Mouse (Mus musculus) MEL (cell line): Measurements from ENCODE around the gene Raver1. TPM values are rescaled to one million over a fixed set of nuclear protein-coding genes. Genes with fewer than 3 reads are reported as not detected.

Experiments used
- DNase-seq: peaks from one replicate; pipeline ENCODE4 v3.0.0; 2011; ENCODE audit warnings: low read depth, low spot score
- H3K27ac ChIP-seq: 2 replicates; pipeline ENCODE4 v1.5.1; 2012; ENCODE audit warnings: low read depth, mild to moderate bottlenecking, control low read depth, low read length, moderate library complexity; ENCODE audit not compliant: control insufficient read depth
- H3K27me3 ChIP-seq, 2 experiments: fragments of 150-350 bp in 1 of 2; sonication (generic) in 1 of 2; 2 replicates each; pipeline ENCODE4 v1.6.1; 2012; ENCODE audit warnings: low read length in 2 of 2, mild to moderate bottlenecking in 2 of 2, improper control_type of control experiment in 1 of 2, moderate library complexity in 1 of 2; ENCODE audit not compliant: insufficient read depth in 2 of 2, control insufficient read depth in 1 of 2
- H3K36me3 ChIP-seq, 2 experiments: 2 replicates each; pipeline ENCODE4 v1.6.1; 2012 to 2014; ENCODE audit warnings: low read length in 2 of 2, improper control_type of control experiment in 1 of 2, inconsistent platforms in 1 of 2, mild to moderate bottlenecking in 1 of 2; ENCODE audit not compliant: insufficient read depth in 2 of 2, control insufficient read depth in 1 of 2
- H3K4me1 ChIP-seq, 2 experiments: fragments of 150-350 bp in 1 of 2; sonication (generic) in 1 of 2; 2 replicates each; pipeline ENCODE4 v1.6.1; 2012; ENCODE audit warnings: low read length in 2 of 2, improper control_type of control experiment in 1 of 2, mild to moderate bottlenecking in 1 of 2; ENCODE audit not compliant: insufficient read depth in 2 of 2, control insufficient read depth in 1 of 2
- H3K4me3 ChIP-seq, 2 experiments: fragments of 150-350 bp in 1 of 2; sonication (generic) in 1 of 2; 2 replicates each; pipeline ENCODE4 v1.5.1; 2012; ENCODE audit warnings: low read depth in 2 of 2, low read length in 2 of 2, mild to moderate bottlenecking in 2 of 2, moderate library complexity in 2 of 2, control low read depth in 1 of 2, improper control_type of control experiment in 1 of 2; ENCODE audit not compliant: control insufficient read depth in 1 of 2, insufficient read depth in 1 of 2
- H3K79me2 ChIP-seq: 2 replicates; pipeline ENCODE4 v1.6.1; 2012; ENCODE audit warnings: mild to moderate bottlenecking, low read length, moderate library complexity; ENCODE audit not compliant: control insufficient read depth, poor library complexity, insufficient read depth
- H3K9ac ChIP-seq: 2 replicates; pipeline ENCODE4 v1.6.1; 2012; ENCODE audit warnings: low read depth, mild to moderate bottlenecking, control low read depth, low read length, moderate library complexity; ENCODE audit not compliant: control insufficient read depth, poor library complexity, severe bottlenecking
- H3K9me3 ChIP-seq: fragments of 150-350 bp; sonication (generic); replicated peaks from 2 replicates; pipeline ENCODE4 v1.6.1; 2012; ENCODE audit warnings: mild to moderate bottlenecking, low read length, improper control_type of control experiment, moderate library complexity; ENCODE audit not compliant: insufficient read depth
- CTCF ChIP-seq, 3 experiments: IDR thresholded peaks in 2 of 3; conservative IDR thresholded peaks in 1 of 3; 2 replicates each; pipeline ENCODE4 v1.5.1; 2011 to 2012; ENCODE audit warnings: low read length in 3 of 3, low read depth in 2 of 3, mild to moderate bottlenecking in 2 of 3, improper control_type of control experiment in 1 of 3, inconsistent platforms in 1 of 3, mixed read lengths in 1 of 3, moderate library complexity in 1 of 3; ENCODE audit not compliant: control insufficient read depth in 1 of 3, insufficient read depth in 1 of 3, poor library complexity in 1 of 3, severe bottlenecking in 1 of 3
- E2F4 ChIP-seq: IDR thresholded peaks from 2 replicates; pipeline ENCODE4 v1.6.1; 2011; ENCODE audit warnings: low read depth, low read length, improper control_type of control experiment, borderline replicate concordance
- ELF1 ChIP-seq: IDR thresholded peaks from 2 replicates; pipeline ENCODE4 v1.6.1; 2014; ENCODE audit warnings: low read depth, mild to moderate bottlenecking, inconsistent platforms, low read length, improper control_type of control experiment, moderate library complexity
- EP300 ChIP-seq, 2 experiments: IDR thresholded peaks; 2 replicates each; pipeline ENCODE4 v1.6.1; 2011; ENCODE audit warnings: improper control_type of control experiment in 2 of 2, low read length in 2 of 2, low read depth in 1 of 2, mild to moderate bottlenecking in 1 of 2
- GATA1 ChIP-seq: IDR thresholded peaks from 2 replicates; pipeline ENCODE4 v1.6.1; 2011; ENCODE audit warnings: low read depth, low read length, improper control_type of control experiment
- HCFC1 ChIP-seq: IDR thresholded peaks from 2 replicates; pipeline ENCODE4 v1.6.1; 2012; ENCODE audit warnings: low read depth, mild to moderate bottlenecking, inconsistent platforms, low read length, improper control_type of control experiment, moderate library complexity
- JUND ChIP-seq: IDR thresholded peaks from 2 replicates; pipeline ENCODE4 v1.6.1; 2011; ENCODE audit warnings: low read depth, mild to moderate bottlenecking, improper control_type of control experiment, low read length
- MAFK ChIP-seq: IDR thresholded peaks from 2 replicates; pipeline ENCODE4 v1.6.1; 2011; ENCODE audit warnings: low read depth, mild to moderate bottlenecking, low read length, improper control_type of control experiment, borderline replicate concordance
- MAZ ChIP-seq: IDR thresholded peaks from 2 replicates; pipeline ENCODE4 v1.6.1; 2012; ENCODE audit warnings: low read depth, mild to moderate bottlenecking, inconsistent platforms, low read length, improper control_type of control experiment
- MEF2A ChIP-seq: IDR thresholded peaks from 2 replicates; pipeline ENCODE4 v1.6.1; 2014; ENCODE audit warnings: low read depth, mild to moderate bottlenecking, inconsistent platforms, low read length, improper control_type of control experiment; ENCODE audit not compliant: poor library complexity, insufficient replicate concordance, severe bottlenecking; ENCODE audit errors: extremely low read depth
- MYB ChIP-seq: IDR thresholded peaks from 2 replicates; pipeline ENCODE4 v1.6.1; 2011; ENCODE audit warnings: mild to moderate bottlenecking, low read depth, low read length, improper control_type of control experiment
- NELFE ChIP-seq: IDR thresholded peaks from 2 replicates; pipeline ENCODE4 v1.6.1; 2011; ENCODE audit warnings: low read depth, low read length, improper control_type of control experiment
- NRF1 ChIP-seq: IDR thresholded peaks from 2 replicates; pipeline ENCODE4 v1.6.1; 2014; ENCODE audit warnings: low read depth, mild to moderate bottlenecking, inconsistent platforms, low read length, improper control_type of control experiment, moderate library complexity; ENCODE audit not compliant: poor library complexity, insufficient read depth, severe bottlenecking
- POLR2AphosphoS2 ChIP-seq: IDR thresholded peaks from 2 replicates; pipeline ENCODE4 v1.6.1; 2011; ENCODE audit warnings: low read length, improper control_type of control experiment
- POLR2AphosphoS5 ChIP-seq: IDR thresholded peaks from 2 replicates; pipeline ENCODE4 v1.6.1; 2012; ENCODE audit warnings: low read depth, borderline replicate concordance, mild to moderate bottlenecking, inconsistent platforms, low read length, moderate library complexity, mixed read lengths
- RAD21 ChIP-seq: IDR thresholded peaks from 2 replicates; pipeline ENCODE4 v1.6.1; 2011; ENCODE audit warnings: mild to moderate bottlenecking, low read depth, low read length, improper control_type of control experiment
- SIN3A ChIP-seq: IDR thresholded peaks from 2 replicates; pipeline ENCODE4 v1.6.1; 2012; ENCODE audit warnings: low read length, improper control_type of control experiment, inconsistent platforms
- SMC3 ChIP-seq: IDR thresholded peaks from 2 replicates; pipeline ENCODE4 v1.6.1; 2011; ENCODE audit warnings: low read depth, low read length, improper control_type of control experiment
- TBP ChIP-seq: IDR thresholded peaks from 2 replicates; pipeline ENCODE4 v1.8.0; 2011; ENCODE audit warnings: low read depth, low read length, improper control_type of control experiment
- TCF12 ChIP-seq: IDR thresholded peaks from 2 replicates; pipeline ENCODE4 v1.6.1; 2014; ENCODE audit warnings: low read depth, mild to moderate bottlenecking, inconsistent platforms, low read length, improper control_type of control experiment, moderate library complexity
- ZC3H11A ChIP-seq: IDR thresholded peaks from 2 replicates; pipeline ENCODE4 v1.6.1; 2012; ENCODE audit warnings: low read depth, mild to moderate bottlenecking, inconsistent platforms, low read length, improper control_type of control experiment
- ZMIZ1 ChIP-seq: IDR thresholded peaks from 2 replicates; pipeline ENCODE4 v1.6.1; 2012; ENCODE audit warnings: low read depth, mild to moderate bottlenecking, inconsistent platforms, low read length, improper control_type of control experiment, moderate library complexity
- ZNF384 ChIP-seq: IDR thresholded peaks from 2 replicates; pipeline ENCODE4 v1.6.1; 2012; ENCODE audit warnings: low read depth, mild to moderate bottlenecking, inconsistent platforms, low read length, improper control_type of control experiment
- polyA plus RNA-seq, 2 experiments: library from polyadenylated mRNA; stranded (reverse) in 1 of 2; unstranded in 1 of 2; fragments of >175 nt in 1 of 2; fragments of >200 nt in 1 of 2; gene quantifications; 2 replicates each; pipeline versions ENCODE4 v1.2.1 to v1.2.4; 2012; ENCODE audit warnings: low replicate concordance in 2 of 2, low read depth in 1 of 2; ENCODE audit not compliant: insufficient read length in 2 of 2, insufficient read depth in 1 of 2, missing spikeins in 1 of 2
- total RNA-seq: library from RNA; depleted of rRNA; stranded (reverse); fragments of 300-350 nt; gene quantifications from 2 replicates; pipeline ENCODE4 v1.2.3, GENCODE M21; 2012

Gene Raver1
- total and polyA plus RNA-seq, 3 experiments, result 50.0 to 291 TPM; not detected in 1

GRCm38 (mm10) chr9:21028560-21029110 is 63.2 kb downstream of the Raver1 start:
- TF ChIP-seq E2F4 (no peak), TCF12 (no peak), JUND (no peak), EP300 (IDR thresholded peaks at IDR 0.05; ENCODE audit: low read depth in 1 of 2, low read length in 2 of 2) (no peak), ELF1 (no peak), GATA1 (no peak), ZC3H11A (no peak)
- TF ChIP-seq, all 39 proteins: peak for 0
- Histone ChIP-seq H3K4me1 (peaks cover 14 to 24% of the 10 kb centered on the region in 2 experiments), H3K4me3 (peak overlapping the region; percentile 18 to 33), H3K36me3 (peaks cover 0 to 17% of the 10 kb centered on the region in 2 experiments; a peak in 2 of 4 replicates), H3K9ac (peak overlapping the region; percentile 56), H3K27me3 (no peaks in the 10 kb centered on the region), H3K9me3 (no peaks in the 10 kb centered on the region), H3K79me2 (peaks cover 23% of the 10 kb centered on the region), H3K27ac (peak overlapping the region; percentile 83)
- peak; percentile 96 for DNase-seq

DNA sequence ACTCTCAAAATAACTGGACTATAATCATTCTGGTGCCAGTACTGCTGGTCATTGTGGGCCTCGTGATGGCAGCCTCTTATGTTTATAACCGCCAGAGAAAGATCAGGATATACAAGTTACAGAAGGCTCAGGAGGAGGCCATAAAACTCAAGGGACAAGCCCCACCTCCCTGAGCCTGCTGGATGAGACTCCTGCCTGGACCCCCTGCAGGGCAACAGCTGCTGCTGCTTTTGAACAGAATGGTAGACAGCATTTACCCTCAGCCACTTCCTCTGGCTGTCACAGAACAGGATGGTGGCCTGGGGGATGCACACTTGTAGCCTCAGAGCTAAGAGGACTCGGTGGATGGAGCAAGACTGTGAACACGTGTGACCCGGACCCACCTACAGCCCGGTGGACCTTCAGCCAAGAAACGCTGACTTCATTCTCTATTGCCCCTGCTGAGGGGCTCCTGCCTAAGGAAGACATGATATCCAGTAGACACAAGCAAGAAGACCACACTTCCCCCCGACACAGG is 64.0 kb downstream of the Raver1 start:
- no peaks in the 10 kb centered on the region for H3K9me3 ChIP-seq
- H3K79me2 ChIP-seq, result peaks cover 17% of the 10 kb centered on the region
- peak overlapping the region; percentile 56 for H3K9ac ChIP-seq
- peaks cover 14 to 22% of the 10 kb centered on the region in 2 experiments for H3K4me1 ChIP-seq
- H3K27ac ChIP-seq, result peak overlapping the region; percentile 83
- H3K27me3 ChIP-seq, result no peaks in the 10 kb centered on the region
- H3K36me3 ChIP-seq, result peaks cover 0 to 17% of the 10 kb centered on the region in 2 experiments; a peak in 2 of 4 replicates
- DNase-seq, result peak; percentile 78
- TF ChIP-seq NELFE (no peak), SIN3A (no peak), ELF1 (no peak), MAZ (no peak), HCFC1 (no peak)
- no peak overlapping the region for H3K4me3 ChIP-seq

DNA sequence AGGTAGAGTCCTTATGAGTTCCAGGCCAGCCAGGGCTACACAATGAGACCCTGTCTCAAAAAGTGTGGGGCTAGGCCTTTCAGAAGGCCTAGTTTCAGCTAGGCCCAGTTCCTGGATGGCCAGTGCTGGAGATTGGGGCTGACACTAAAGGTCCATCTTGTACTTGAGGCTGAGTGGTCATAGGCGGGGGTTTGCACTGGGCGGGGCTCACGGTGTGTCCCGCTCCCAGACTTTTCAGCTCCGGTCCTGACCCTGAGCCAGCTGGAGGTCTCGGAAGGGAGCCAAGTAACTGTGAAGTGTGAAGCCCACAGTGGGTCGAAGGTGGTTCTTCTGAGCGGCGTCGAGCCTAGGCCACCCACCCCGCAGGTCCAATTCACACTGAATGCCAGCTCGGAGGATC is 65.0 kb downstream of the Raver1 start:
- H3K9ac ChIP-seq, result no peak overlapping the region
- peaks cover 0 to 17% of the 10 kb centered on the region in 2 experiments; a peak in 2 of 4 replicates for H3K36me3 ChIP-seq
- peaks cover 14% of the 10 kb centered on the region for H3K79me2 ChIP-seq
- no peak overlapping the region for H3K27ac ChIP-seq
- no peak for TF ChIP-seq RAD21
- no peak for TF ChIP-seq E2F4
- no peak for TF ChIP-seq ZNF384
- no peak for TF ChIP-seq GATA1
- TF ChIP-seq POLR2AphosphoS2, result no peak
- TF ChIP-seq MYB, result no peak
- no peak for TF ChIP-seq MAFK
- no peak for TF ChIP-seq POLR2AphosphoS5
- TF ChIP-seq SMC3, result no peak
- no peak for TF ChIP-seq NRF1
- no peak for TF ChIP-seq TBP
- no peak for TF ChIP-seq CTCF (IDR thresholded peaks at IDR 0.05 in 2 of 3, conservative IDR thresholded peaks at IDR 0.05 in 1 of 3; ENCODE audit: control insufficient read depth in 1 of 3, insufficient read depth in 1 of 3, low read depth in 2 of 3, low read length in 3 of 3, poor library complexity in 1 of 3, severe bottlenecking in 1 of 3)
- TF ChIP-seq TCF12, result no peak
- no peak for TF ChIP-seq ELF1
- no peak for TF ChIP-seq MEF2A
- TF ChIP-seq HCFC1, result no peak
- no peak for TF ChIP-seq ZMIZ1
- TF ChIP-seq SIN3A, result no peak
- H3K4me1 ChIP-seq, result peaks cover 13 to 19% of the 10 kb centered on the region in 2 experiments
- no peak overlapping the region for H3K4me3 ChIP-seq
- no peaks in the 10 kb centered on the region for H3K27me3 ChIP-seq
- DNase-seq, result no peak
- no peaks in the 10 kb centered on the region for H3K9me3 ChIP-seq
